Mouse (Mus musculus): ENCODE measurements around the gene Trmu. TPM values are rescaled to one million over a fixed set of nuclear protein-coding genes. Genes with fewer than 3 reads are reported as not detected.

The Trmu gene
- total and polyA plus RNA-seq, 2 experiments from 2014 or later, result 31.4 to 32.3 TPM

- Histone ChIP-seq H3K27ac (ENCODE audit: low read depth, low read length) (no peak overlapping the region), H3K9me3 (ENCODE audit: low read length) (no peaks in the 10 kb centered on the region), H3K4me1 (ENCODE audit: insufficient read depth) (no peaks in the 10 kb centered on the region), H3K36me3 (ENCODE audit: insufficient read depth) (no peaks in the 10 kb centered on the region), H3K9ac (no peak overlapping the region), H3K4me3 (ENCODE audit: low read depth, low read length) (no peak overlapping the region), H3K27me3 (ENCODE audit: insufficient read depth, low read length) (no peaks in the 10 kb centered on the region), H3K4me2 (ENCODE audit: low read depth) (no peak overlapping the region)
- DNase-seq, result no peak
- ATAC-seq, result no peak
- TF ChIP-seq CTCF (IDR thresholded peaks at IDR 0.05; ENCODE audit: low read depth), result no peak
- 80% methylated on average over 12 of the region's 12 CpGs for WGBS
These were observed 49.0 kb downstream of the Trmu start for GRCm38 (mm10) chr15:85928161-85928560.

- no peak overlapping the region for H3K27ac ChIP-seq (ENCODE audit: low read depth, low read length)
- no peak for ATAC-seq
- 42% methylated on average over 5 of the region's 5 CpGs for WGBS
These were observed 56.5 kb downstream of the Trmu start for GRCm38 (mm10) chr15:85935627-85936049.

More at GRCm38 (mm10) chr15:85935627-85936049, 56.5 kb downstream of the Trmu start:
- no peak for DNase-seq
- Histone ChIP-seq H3K27me3 (ENCODE audit: insufficient read depth, low read length) (no peaks in the 10 kb centered on the region), H3K4me3 (ENCODE audit: low read depth, low read length) (no peak overlapping the region), H3K4me2 (ENCODE audit: low read depth) (no peak overlapping the region), H3K9me3 (ENCODE audit: low read length) (no peaks in the 10 kb centered on the region), H3K4me1 (ENCODE audit: insufficient read depth) (no peaks in the 10 kb centered on the region), H3K36me3 (ENCODE audit: insufficient read depth) (no peaks in the 10 kb centered on the region), H3K9ac (no peak overlapping the region)
- TF ChIP-seq CTCF (IDR thresholded peaks at IDR 0.05; ENCODE audit: low read depth), result no peak

Other genes with a start within 250 kb of the Trmu start
- 0.92 and 1.7 TPM in 2 replicates for gene Ppara, start 144.3 kb upstream of the Trmu start, total RNA-seq (2014; rRNA removed)
- 1.9 and 2.0 TPM in 2 replicates for gene Ppara, start 144.3 kb upstream of the Trmu start, polyA plus RNA-seq (2015; fragmentation: Nextera tagmentation; extraction: Ambion mirVana)
- gene Cdpf1, start 67.6 kb upstream of the Trmu start, total RNA-seq (2014; rRNA removed), result 14.8 and 18.8 TPM in 2 replicates
- 28.4 and 33.1 TPM in 2 replicates for gene Cdpf1, start 67.6 kb upstream of the Trmu start, polyA plus RNA-seq (2015; fragmentation: Nextera tagmentation; extraction: Ambion mirVana)
- gene Pkdrej, start 57.6 kb upstream of the Trmu start, total RNA-seq (2014; rRNA removed), result 0.14 and 0.23 TPM in 2 replicates
- gene Pkdrej, start 57.6 kb upstream of the Trmu start, polyA plus RNA-seq (2015; fragmentation: Nextera tagmentation; extraction: Ambion mirVana), result 0.05 and 0.12 TPM in 2 replicates
- gene Ttc38, start 47.0 kb upstream of the Trmu start, total RNA-seq (2014; rRNA removed), result 5.1 and 5.2 TPM in 2 replicates
- gene Ttc38, start 47.0 kb upstream of the Trmu start, polyA plus RNA-seq (2015; fragmentation: Nextera tagmentation; extraction: Ambion mirVana), result 2.5 and 3.3 TPM in 2 replicates
- 2.2 and 4.3 TPM in 2 replicates for gene Gtse1, start 19.6 kb upstream of the Trmu start, total RNA-seq (2014; rRNA removed)
- gene Gtse1, start 19.6 kb upstream of the Trmu start, polyA plus RNA-seq (2015; fragmentation: Nextera tagmentation; extraction: Ambion mirVana), result 3.2 and 3.7 TPM in 2 replicates
- gene Celsr1, start 154.5 kb downstream of the Trmu start, total RNA-seq (2014; rRNA removed), result 6.5 and 13.0 TPM in 2 replicates
- gene Celsr1, start 154.5 kb downstream of the Trmu start, polyA plus RNA-seq (2015; fragmentation: Nextera tagmentation; extraction: Ambion mirVana), result 0.62 and 0.97 TPM in 2 replicates
- 54.5 and 57.0 TPM in 2 replicates for gene Gramd4, start 178.4 kb downstream of the Trmu start, total RNA-seq (2014; rRNA removed)
- gene Gramd4, start 178.4 kb downstream of the Trmu start, polyA plus RNA-seq (2015; fragmentation: Nextera tagmentation; extraction: Ambion mirVana), result 24.8 and 28.8 TPM in 2 replicates

All from forebrain, postnatal 0 days (tissue).